Mouse (Mus musculus) MEL (cell line): ENCODE results near the gene Fbh1. TPM values are rescaled to one million over a fixed set of nuclear protein-coding genes. Genes with fewer than 3 reads are reported as not detected.

Experiments used
- DNase-seq: peaks from one replicate; pipeline ENCODE4 v3.0.0; 2011; ENCODE audit warnings: low read depth, low spot score
- H3K27ac ChIP-seq: 2 replicates; pipeline ENCODE4 v1.5.1; 2012; ENCODE audit warnings: low read depth, mild to moderate bottlenecking, control low read depth, low read length, moderate library complexity; ENCODE audit not compliant: control insufficient read depth
- H3K27me3 ChIP-seq, 2 experiments: fragments of 150-350 bp in 1 of 2; sonication (generic) in 1 of 2; 2 replicates each; pipeline ENCODE4 v1.6.1; 2012; ENCODE audit warnings: low read length in 2 of 2, mild to moderate bottlenecking in 2 of 2, improper control_type of control experiment in 1 of 2, moderate library complexity in 1 of 2; ENCODE audit not compliant: insufficient read depth in 2 of 2, control insufficient read depth in 1 of 2
- H3K36me3 ChIP-seq, 2 experiments: 2 replicates each; pipeline ENCODE4 v1.6.1; 2012 to 2014; ENCODE audit warnings: low read length in 2 of 2, improper control_type of control experiment in 1 of 2, inconsistent platforms in 1 of 2, mild to moderate bottlenecking in 1 of 2; ENCODE audit not compliant: insufficient read depth in 2 of 2, control insufficient read depth in 1 of 2
- H3K4me1 ChIP-seq, 2 experiments: fragments of 150-350 bp in 1 of 2; sonication (generic) in 1 of 2; 2 replicates each; pipeline ENCODE4 v1.6.1; 2012; ENCODE audit warnings: low read length in 2 of 2, improper control_type of control experiment in 1 of 2, mild to moderate bottlenecking in 1 of 2; ENCODE audit not compliant: insufficient read depth in 2 of 2, control insufficient read depth in 1 of 2
- H3K4me3 ChIP-seq, 2 experiments: fragments of 150-350 bp in 1 of 2; sonication (generic) in 1 of 2; 2 replicates each; pipeline ENCODE4 v1.5.1; 2012; ENCODE audit warnings: low read depth in 2 of 2, low read length in 2 of 2, mild to moderate bottlenecking in 2 of 2, moderate library complexity in 2 of 2, control low read depth in 1 of 2, improper control_type of control experiment in 1 of 2; ENCODE audit not compliant: control insufficient read depth in 1 of 2, insufficient read depth in 1 of 2
- H3K79me2 ChIP-seq: 2 replicates; pipeline ENCODE4 v1.6.1; 2012; ENCODE audit warnings: mild to moderate bottlenecking, low read length, moderate library complexity; ENCODE audit not compliant: control insufficient read depth, poor library complexity, insufficient read depth
- H3K9ac ChIP-seq: 2 replicates; pipeline ENCODE4 v1.6.1; 2012; ENCODE audit warnings: low read depth, mild to moderate bottlenecking, control low read depth, low read length, moderate library complexity; ENCODE audit not compliant: control insufficient read depth, poor library complexity, severe bottlenecking
- H3K9me3 ChIP-seq: fragments of 150-350 bp; sonication (generic); replicated peaks from 2 replicates; pipeline ENCODE4 v1.6.1; 2012; ENCODE audit warnings: mild to moderate bottlenecking, low read length, improper control_type of control experiment, moderate library complexity; ENCODE audit not compliant: insufficient read depth
- CHD2 ChIP-seq: IDR thresholded peaks from 2 replicates; pipeline ENCODE4 v1.6.1; 2011; ENCODE audit warnings: low read length, improper control_type of control experiment
- E2F4 ChIP-seq: IDR thresholded peaks from 2 replicates; pipeline ENCODE4 v1.6.1; 2011; ENCODE audit warnings: low read depth, low read length, improper control_type of control experiment, borderline replicate concordance
- ELF1 ChIP-seq: IDR thresholded peaks from 2 replicates; pipeline ENCODE4 v1.6.1; 2014; ENCODE audit warnings: low read depth, mild to moderate bottlenecking, inconsistent platforms, low read length, improper control_type of control experiment, moderate library complexity
- ETS1 ChIP-seq: IDR thresholded peaks from 2 replicates; pipeline ENCODE4 v1.6.1; 2012; ENCODE audit warnings: low read depth, mild to moderate bottlenecking, inconsistent platforms, low read length, improper control_type of control experiment, moderate library complexity
- GABPA ChIP-seq: IDR thresholded peaks from 2 replicates; pipeline ENCODE4 v1.6.1; 2012; ENCODE audit warnings: low read depth, mild to moderate bottlenecking, inconsistent platforms, low read length, improper control_type of control experiment, moderate library complexity
- GATA1 ChIP-seq: IDR thresholded peaks from 2 replicates; pipeline ENCODE4 v1.6.1; 2011; ENCODE audit warnings: low read depth, low read length, improper control_type of control experiment
- JUND ChIP-seq: IDR thresholded peaks from 2 replicates; pipeline ENCODE4 v1.6.1; 2011; ENCODE audit warnings: low read depth, mild to moderate bottlenecking, improper control_type of control experiment, low read length
- KAT2A ChIP-seq: conservative IDR thresholded peaks from 2 replicates; pipeline ENCODE4 v1.6.1; 2012; ENCODE audit warnings: low read depth, low read length, improper control_type of control experiment, inconsistent platforms
- MEF2A ChIP-seq: IDR thresholded peaks from 2 replicates; pipeline ENCODE4 v1.6.1; 2014; ENCODE audit warnings: low read depth, mild to moderate bottlenecking, inconsistent platforms, low read length, improper control_type of control experiment; ENCODE audit not compliant: poor library complexity, insufficient replicate concordance, severe bottlenecking; ENCODE audit errors: extremely low read depth
- MXI1 ChIP-seq: IDR thresholded peaks from 2 replicates; pipeline ENCODE4 v1.6.1; 2011; ENCODE audit warnings: mild to moderate bottlenecking, low read depth, low read length, improper control_type of control experiment
- MYB ChIP-seq: IDR thresholded peaks from 2 replicates; pipeline ENCODE4 v1.6.1; 2011; ENCODE audit warnings: mild to moderate bottlenecking, low read depth, low read length, improper control_type of control experiment
- NELFE ChIP-seq: IDR thresholded peaks from 2 replicates; pipeline ENCODE4 v1.6.1; 2011; ENCODE audit warnings: low read depth, low read length, improper control_type of control experiment
- NRF1 ChIP-seq: IDR thresholded peaks from 2 replicates; pipeline ENCODE4 v1.6.1; 2014; ENCODE audit warnings: low read depth, mild to moderate bottlenecking, inconsistent platforms, low read length, improper control_type of control experiment, moderate library complexity; ENCODE audit not compliant: poor library complexity, insufficient read depth, severe bottlenecking
- POLR2AphosphoS2 ChIP-seq: IDR thresholded peaks from 2 replicates; pipeline ENCODE4 v1.6.1; 2011; ENCODE audit warnings: low read length, improper control_type of control experiment
- RAD21 ChIP-seq: IDR thresholded peaks from 2 replicates; pipeline ENCODE4 v1.6.1; 2011; ENCODE audit warnings: mild to moderate bottlenecking, low read depth, low read length, improper control_type of control experiment
- RCOR1 ChIP-seq: IDR thresholded peaks from 2 replicates; pipeline ENCODE4 v1.6.1; 2012; ENCODE audit warnings: low read depth, mild to moderate bottlenecking, inconsistent platforms, low read length, improper control_type of control experiment
- UBTF ChIP-seq: IDR thresholded peaks from 2 replicates; pipeline ENCODE4 v1.6.1; 2012; ENCODE audit warnings: low read depth, mild to moderate bottlenecking, inconsistent platforms, low read length, improper control_type of control experiment, moderate library complexity, borderline replicate concordance; ENCODE audit not compliant: insufficient read depth
- USF2 ChIP-seq, 2 experiments: IDR thresholded peaks; 2 replicates each; pipeline ENCODE4 v1.6.1; 2011 to 2012; ENCODE audit warnings: improper control_type of control experiment in 2 of 2, low read length in 2 of 2, borderline replicate concordance in 1 of 2, inconsistent platforms in 1 of 2, low read depth in 1 of 2, mild to moderate bottlenecking in 1 of 2; ENCODE audit not compliant: insufficient read depth in 1 of 2
- ZC3H11A ChIP-seq: IDR thresholded peaks from 2 replicates; pipeline ENCODE4 v1.6.1; 2012; ENCODE audit warnings: low read depth, mild to moderate bottlenecking, inconsistent platforms, low read length, improper control_type of control experiment
- polyA plus RNA-seq, 2 experiments: library from polyadenylated mRNA; stranded (reverse) in 1 of 2; unstranded in 1 of 2; fragments of >175 nt in 1 of 2; fragments of >200 nt in 1 of 2; gene quantifications; 2 replicates each; pipeline versions ENCODE4 v1.2.1 to v1.2.4; 2012; ENCODE audit warnings: low replicate concordance in 2 of 2, low read depth in 1 of 2; ENCODE audit not compliant: insufficient read length in 2 of 2, insufficient read depth in 1 of 2, missing spikeins in 1 of 2
- total RNA-seq: library from RNA; depleted of rRNA; stranded (reverse); fragments of 300-350 nt; gene quantifications from 2 replicates; pipeline ENCODE4 v1.2.3, GENCODE M21; 2012

Gene Fbh1
- total and polyA plus RNA-seq, 3 experiments: 34.9 to 44.9 TPM; not detected in 1

DNA sequence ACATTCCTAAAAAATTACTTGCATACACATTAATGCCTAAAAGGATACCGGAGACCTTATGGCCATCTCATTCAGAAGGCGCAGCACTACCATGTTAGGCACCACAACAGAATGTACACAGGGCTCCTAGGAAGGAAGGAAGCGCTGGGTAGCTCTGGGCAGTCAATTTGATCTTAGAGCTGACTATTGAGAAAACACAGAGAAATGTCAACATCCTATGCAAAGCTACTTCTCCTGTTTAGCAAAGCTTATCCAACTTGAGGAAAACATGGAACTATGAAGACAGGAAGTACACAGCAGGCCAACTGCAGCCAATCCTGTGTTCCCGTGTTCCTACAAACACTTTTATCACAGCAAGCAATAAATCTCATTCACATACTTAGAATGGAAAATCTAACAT is 5.7 kb downstream of the Fbh1 start:
- Histone ChIP-seq H3K79me2 (peaks cover 4% of the 10 kb centered on the region; the same call in 1 of the 2 replicates), H3K9me3 (no peaks in the 10 kb centered on the region), H3K9ac (no peak overlapping the region), H3K4me1 (no peaks in the 10 kb centered on the region), H3K27ac (no peak overlapping the region), H3K4me3 (no peak overlapping the region), H3K36me3 (peaks cover 3 to 4% of the 10 kb centered on the region in 2 experiments), H3K27me3 (no peaks in the 10 kb centered on the region)
- DNase-seq: no peak
- TF ChIP-seq UBTF (no peak), ETS1 (no peak), GATA1 (no peak), NELFE (no peak), ELF1 (no peak), CHD2 (no peak), JUND (no peak), RAD21 (no peak), MEF2A (no peak), NRF1 (no peak), KAT2A (no peak), ZC3H11A (no peak), E2F4 (no peak)

GRCm38 (mm10) chr2:11767161-11767545 is 10.2 kb downstream of the Fbh1 start:
- no peaks in the 10 kb centered on the region for H3K9me3 ChIP-seq
- no peak for TF ChIP-seq MYB
- no peak for TF ChIP-seq NELFE
- TF ChIP-seq CHD2: no peak
- TF ChIP-seq ELF1: no peak
- TF ChIP-seq MEF2A: no peak
- no peak for TF ChIP-seq GATA1
- no peak for TF ChIP-seq RAD21
- TF ChIP-seq GABPA: no peak
- no peak for TF ChIP-seq MXI1
- no peak for TF ChIP-seq POLR2AphosphoS2
- TF ChIP-seq USF2 (IDR thresholded peaks at IDR 0.05; ENCODE audit: borderline replicate concordance in 1 of 2, insufficient read depth in 1 of 2, low read depth in 1 of 2, low read length in 2 of 2): no peak
- TF ChIP-seq RCOR1: no peak
- H3K36me3 ChIP-seq: peaks cover 2 to 8% of the 10 kb centered on the region in 2 experiments; a peak in 3 of 4 replicates
- H3K27me3 ChIP-seq: no peaks in the 10 kb centered on the region
- H3K27ac ChIP-seq: no peak overlapping the region
- H3K4me3 ChIP-seq: no peak overlapping the region
- no peaks in the 10 kb centered on the region for H3K4me1 ChIP-seq
- peaks cover 2% of the 10 kb centered on the region; the same call in 1 of the 2 replicates for H3K79me2 ChIP-seq
- H3K9ac ChIP-seq: no peak overlapping the region
- no peak for DNase-seq
